Mouse (Mus musculus) liver, postnatal 0 days (tissue): ENCODE data around the gene Atp9a.

Source experiments
- CTCF ChIP-seq: sonication (generic); IDR thresholded peaks from 2 replicates; pipeline ENCODE4 v1.5.1; 2016; ENCODE audit warnings: antibody characterized with exemption, low read depth
- EP300 ChIP-seq: IDR thresholded peaks from 2 replicates; pipeline ENCODE4 v1.6.1; 2016; ENCODE audit warnings: antibody characterized with exemption, low read depth, mild to moderate bottlenecking

- TF ChIP-seq CTCF (no peak), EP300 (no peak)
Observed at GRCm38 (mm10) chr2:168589368-168590167, 152.6 kb downstream of the Atp9a start.
